Mouse (Mus musculus) neural tube, embryonic 13.5 days (tissue): ENCODE measurements at regions not wholly inside any gene's neighbourhood (a gene's known extent, or its start where the extent isn't known, plus 50 kb on each side); places are given as distances from the start of the nearest gene placed in this dataset.

Experiments used
- ATAC-seq: fragments of 200-750 bp; cut with Nextera tagmentation; 2 replicates; pipeline ENCODE4 v1.8.0; 2017; ENCODE audit warnings: low read depth, mild to moderate bottlenecking, moderate TSS enrichment, moderate library complexity
- H3K27ac ChIP-seq: fragments of 300-500 bp; sonication (generic); replicated peaks from 2 replicates; pipeline ENCODE4 v1.5.1; 2015; ENCODE audit warnings: moderate library complexity, mild to moderate bottlenecking, inconsistent platforms
- H3K27me3 ChIP-seq: fragments of 300-500 bp; sonication (generic); 2 replicates; pipeline ENCODE4 v1.6.1; 2015; ENCODE audit warnings: mild to moderate bottlenecking, inconsistent platforms
- H3K36me3 ChIP-seq: fragments of 300-500 bp; sonication (generic); 2 replicates; pipeline ENCODE4 v1.6.1; 2015; ENCODE audit warnings: mild to moderate bottlenecking, inconsistent platforms
- H3K4me1 ChIP-seq: fragments of 300-500 bp; sonication (generic); replicated peaks from 2 replicates; pipeline ENCODE4 v1.6.1; 2015; ENCODE audit warnings: inconsistent platforms
- H3K4me2 ChIP-seq: fragments of 300-500 bp; sonication (generic); 2 replicates; pipeline ENCODE4 v1.6.1; 2015; ENCODE audit warnings: inconsistent platforms, mild to moderate bottlenecking, moderate library complexity
- H3K4me3 ChIP-seq: fragments of 300-500 bp; sonication (generic); 2 replicates; pipeline ENCODE4 v1.5.1; 2015; ENCODE audit warnings: mild to moderate bottlenecking, inconsistent platforms
- H3K9ac ChIP-seq: fragments of 300-500 bp; sonication (generic); 2 replicates; pipeline ENCODE4 v1.6.1; 2015; ENCODE audit warnings: moderate library complexity, mild to moderate bottlenecking, inconsistent platforms
- H3K9me3 ChIP-seq: fragments of 300-500 bp; sonication (generic); 2 replicates; pipeline ENCODE4 v1.6.1; 2016; ENCODE audit warnings: inconsistent platforms
- WGBS: fragments of 180-500 bp; shearing (Covaris S2); methylation state at CpG from one replicate; pipeline ENCODE4 v1.1.7; 2015; 5-methylcytosine and 5-hydroxymethylcytosine counted together

DNA sequence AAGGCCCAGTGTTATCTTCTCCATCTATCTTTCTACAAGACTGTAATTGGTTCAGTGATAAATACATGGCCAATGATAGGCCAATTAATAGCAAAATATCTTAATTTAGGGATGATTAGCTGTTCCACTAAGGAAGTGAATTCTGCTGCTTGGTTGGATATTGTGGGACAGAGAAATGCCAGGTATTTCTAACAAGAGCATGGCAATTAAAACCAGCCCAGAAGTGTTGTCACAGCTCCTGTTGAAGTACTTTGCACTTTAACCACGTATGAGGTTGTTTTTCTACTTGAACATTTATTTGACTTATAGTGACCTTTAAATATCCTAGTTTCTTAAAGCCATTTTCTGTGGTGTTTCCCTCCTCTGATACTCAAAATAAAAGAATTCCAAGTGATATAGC, 65.7 kb upstream of the Acsl4 start:
- H3K9me3 ChIP-seq, result no peaks in the 10 kb centered on the region
- no peak overlapping the region for H3K4me2 ChIP-seq
- ATAC-seq, result no peak
- no peak overlapping the region for H3K4me3 ChIP-seq
- peaks cover 13% of the 10 kb centered on the region; the same call in 1 of the 2 replicates for H3K27me3 ChIP-seq
- 62% methylated on average over 1 of the region's 1 CpGs for WGBS
- H3K9ac ChIP-seq, result no peak overlapping the region
- no peak overlapping the region for H3K27ac ChIP-seq
- no peaks in the 10 kb centered on the region for H3K36me3 ChIP-seq
- H3K4me1 ChIP-seq, result no peaks in the 10 kb centered on the region

DNA sequence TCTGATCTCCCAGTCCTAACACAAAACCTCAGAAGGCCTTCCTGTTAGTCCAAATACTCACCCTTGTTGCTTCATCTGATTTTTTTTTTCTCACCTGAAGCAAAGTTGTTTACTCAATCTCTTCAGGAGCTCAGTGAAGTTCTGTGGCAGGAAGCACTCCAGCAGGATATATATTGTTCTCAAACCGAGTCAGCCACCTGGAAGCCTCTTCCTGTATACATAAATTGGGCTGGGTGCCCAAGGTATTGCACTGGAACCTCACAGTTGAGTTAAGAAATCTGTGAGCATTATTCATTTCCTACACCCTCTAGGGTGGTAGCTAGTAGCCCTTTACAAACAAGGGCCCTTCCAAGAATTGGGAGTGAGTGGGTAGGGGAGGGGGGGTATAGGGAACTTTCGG, 73.8 kb upstream of the Acsl4 start:
- H3K4me2 ChIP-seq, result no peak overlapping the region
- H3K27me3 ChIP-seq, result peaks cover 27% of the 10 kb centered on the region
- H3K9me3 ChIP-seq, result no peaks in the 10 kb centered on the region
- WGBS, result 60% methylated on average over 2 of the region's 2 CpGs
- H3K4me1 ChIP-seq, result no peaks in the 10 kb centered on the region
- H3K36me3 ChIP-seq, result no peaks in the 10 kb centered on the region
- no peak for ATAC-seq
- H3K9ac ChIP-seq, result no peak overlapping the region
- no peak overlapping the region for H3K27ac ChIP-seq
- no peak overlapping the region for H3K4me3 ChIP-seq

DNA sequence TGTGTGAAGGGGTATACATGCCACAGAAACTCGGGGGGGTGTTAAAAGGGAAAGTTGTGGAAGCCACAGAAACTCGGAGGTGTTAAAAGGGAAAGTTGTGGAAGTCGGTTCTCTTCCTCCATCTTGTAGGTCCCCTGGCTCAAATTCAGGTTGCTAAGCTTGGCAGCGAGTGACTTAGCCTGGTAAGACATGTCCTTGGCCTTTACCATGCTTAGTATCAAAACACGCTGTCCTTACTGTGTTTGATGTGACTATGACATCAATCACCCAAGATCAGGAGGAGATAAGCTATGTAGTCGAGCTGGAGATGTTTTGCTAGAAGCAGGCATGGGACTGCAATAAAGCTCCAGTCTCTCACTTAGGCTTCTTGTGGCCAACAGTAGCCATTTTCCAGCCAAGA, 74.4 kb upstream of the Acsl4 start:
- no peaks in the 10 kb centered on the region for H3K4me1 ChIP-seq
- ATAC-seq, result no peak
- H3K9ac ChIP-seq, result no peak overlapping the region
- H3K36me3 ChIP-seq, result no peaks in the 10 kb centered on the region
- WGBS, result 79% methylated on average over 6 of the region's 6 CpGs
- H3K27me3 ChIP-seq, result peaks cover 27% of the 10 kb centered on the region
- no peaks in the 10 kb centered on the region for H3K9me3 ChIP-seq
- H3K4me3 ChIP-seq, result no peak overlapping the region
- H3K27ac ChIP-seq, result no peak overlapping the region
- no peak overlapping the region for H3K4me2 ChIP-seq

DNA sequence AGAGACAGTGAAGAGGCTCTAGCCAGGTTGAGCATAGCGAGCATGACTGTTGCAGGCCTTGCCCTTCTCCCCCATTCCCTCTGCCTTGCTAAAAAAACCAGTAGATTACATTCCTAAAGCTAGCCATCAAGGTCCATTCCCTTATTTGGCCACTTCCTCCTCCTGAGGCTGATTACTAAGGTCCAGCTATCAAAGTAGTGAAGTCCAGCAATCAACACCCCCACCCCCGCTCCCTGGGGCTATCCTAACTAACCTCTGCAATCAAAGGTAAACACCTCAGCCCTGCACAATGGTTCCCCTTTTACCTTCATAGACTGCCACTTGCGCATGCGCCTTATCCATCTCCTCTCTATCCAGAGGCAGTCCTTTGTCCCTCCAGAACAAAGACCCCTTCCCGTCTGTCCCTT, 77.5 kb upstream of the Acsl4 start:
- Histone ChIP-seq H3K9me3 (no peaks in the 10 kb centered on the region), H3K4me1 (no peaks in the 10 kb centered on the region), H3K4me2 (no peak overlapping the region), H3K27ac (no peak overlapping the region), H3K27me3 (peaks cover 29% of the 10 kb centered on the region), H3K4me3 (no peak overlapping the region), H3K36me3 (no peaks in the 10 kb centered on the region), H3K9ac (no peak overlapping the region)
- ATAC-seq, result no peak
- WGBS, result 25% methylated on average over 5 of the region's 5 CpGs

DNA sequence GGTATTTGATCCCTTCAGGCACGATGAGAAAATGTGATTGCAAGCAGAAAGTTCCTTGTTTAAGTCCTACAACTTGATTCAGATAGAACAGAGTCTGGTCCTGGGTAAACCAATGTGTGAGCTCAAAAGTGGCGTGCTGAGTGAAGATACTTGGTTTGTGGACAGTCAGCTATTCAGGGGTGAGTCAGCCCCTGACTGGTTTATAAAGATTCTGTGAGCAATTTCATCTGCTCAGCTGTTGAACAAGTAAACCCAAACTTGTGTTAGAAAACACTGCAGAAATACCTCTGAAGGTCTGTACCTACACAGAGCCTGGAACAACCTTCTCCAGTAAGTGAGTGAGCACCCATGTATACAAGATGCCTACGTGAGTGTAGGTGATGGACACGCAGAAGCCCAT, 78.1 kb upstream of the Acsl4 start:
- H3K4me1 ChIP-seq, result no peaks in the 10 kb centered on the region
- no peak overlapping the region for H3K27ac ChIP-seq
- H3K4me3 ChIP-seq, result no peak overlapping the region
- no peaks in the 10 kb centered on the region for H3K36me3 ChIP-seq
- ATAC-seq, result no peak
- H3K9me3 ChIP-seq, result no peaks in the 10 kb centered on the region
- H3K27me3 ChIP-seq, result peaks cover 23% of the 10 kb centered on the region
- H3K4me2 ChIP-seq, result no peak overlapping the region
- WGBS, result 35% methylated on average over 4 of the region's 4 CpGs
- no peak overlapping the region for H3K9ac ChIP-seq

DNA sequence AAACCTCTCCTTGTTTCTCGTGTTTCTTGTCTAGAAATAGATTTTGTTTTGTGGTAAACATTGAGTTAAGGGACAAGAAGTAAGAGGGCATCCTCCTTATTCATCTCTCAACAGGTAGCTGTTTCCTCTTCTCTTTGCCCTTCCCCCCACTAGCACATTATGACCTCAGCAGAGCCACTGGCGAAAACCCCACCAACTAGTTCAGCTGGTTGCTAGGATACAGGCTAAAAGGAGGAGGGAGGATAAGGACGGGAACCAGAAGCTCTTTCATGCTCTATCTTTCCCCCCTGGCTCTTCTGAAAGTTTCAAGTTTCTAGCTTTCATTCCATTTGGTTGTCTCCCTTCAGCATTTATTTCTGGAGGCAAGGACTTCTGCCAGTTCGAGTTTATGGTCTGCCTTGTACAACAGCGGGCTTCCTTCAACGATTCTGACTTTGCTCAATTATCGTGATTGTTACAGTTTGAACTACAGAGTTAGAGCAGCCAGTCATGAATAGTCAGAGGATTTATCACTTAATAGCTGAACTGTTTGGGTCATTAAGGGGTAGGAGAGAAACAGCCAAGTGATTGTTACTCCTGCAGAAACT, 78.8 kb upstream of the Acsl4 start:
- no peak overlapping the region for H3K27ac ChIP-seq
- 17% methylated on average over 7 of the region's 7 CpGs for WGBS
- H3K9me3 ChIP-seq, result no peaks in the 10 kb centered on the region

DNA sequence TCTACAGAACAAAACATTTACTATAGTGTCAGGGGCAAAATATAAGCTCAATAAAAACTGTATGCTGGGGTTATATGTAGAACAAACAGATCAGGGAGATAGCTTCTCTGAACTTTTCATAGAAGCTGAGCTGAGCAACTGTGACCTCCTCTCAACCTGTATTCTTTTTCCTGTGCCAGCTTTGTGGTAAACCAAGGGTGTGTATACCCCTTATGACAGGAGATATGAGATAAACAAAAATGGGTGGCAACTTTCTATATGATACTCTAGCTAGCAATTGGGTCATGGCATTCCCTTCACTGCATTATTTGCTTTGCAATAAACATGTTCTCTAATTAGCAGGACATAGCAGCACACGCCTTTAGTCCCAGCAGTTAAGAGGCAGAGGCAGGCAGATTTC, 79.7 kb upstream of the Acsl4 start:
- 84% methylated on average over 1 of the region's 1 CpGs for WGBS
- no peak overlapping the region for H3K27ac ChIP-seq

More for the DNA sequence above, 78.8 kb upstream of the Acsl4 start:
- Histone ChIP-seq H3K9ac (no peak overlapping the region), H3K4me3 (no peak overlapping the region), H3K36me3 (no peaks in the 10 kb centered on the region), H3K4me2 (no peak overlapping the region), H3K27me3 (peaks cover 24% of the 10 kb centered on the region), H3K4me1 (no peaks in the 10 kb centered on the region)
- ATAC-seq, result no peak; the same call in 1 of the 2 replicates

DNA sequence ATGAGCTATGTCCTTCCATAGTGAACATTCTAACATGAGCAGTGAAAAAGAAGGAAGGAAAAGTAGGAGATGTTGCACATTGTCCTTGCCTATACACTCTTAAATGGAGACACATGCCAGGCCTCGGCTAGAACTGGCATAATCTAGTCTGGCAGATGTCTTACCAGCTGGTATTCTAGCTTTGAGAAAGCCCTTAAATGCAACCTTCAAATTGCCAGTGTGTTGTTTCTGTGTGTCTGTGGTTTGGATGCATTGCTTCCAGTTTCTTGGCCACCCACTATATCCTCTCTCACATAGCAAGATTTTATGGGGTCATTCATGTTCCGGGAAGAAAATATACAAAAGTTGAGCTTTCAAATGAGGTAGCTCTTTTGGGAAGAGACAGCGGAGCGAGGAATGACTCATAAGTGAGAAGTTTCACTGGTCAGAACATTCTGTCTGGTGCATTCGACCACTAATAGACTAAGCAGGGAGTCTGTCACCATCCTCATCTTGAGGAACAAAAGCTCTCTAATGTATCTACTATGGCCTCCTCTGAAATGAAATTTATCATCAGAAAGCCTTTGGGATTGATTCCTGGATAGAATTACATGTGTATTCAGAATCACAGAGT, 91.0 kb upstream of the Acsl4 start:
- H3K36me3 ChIP-seq, result no peaks in the 10 kb centered on the region
- WGBS, result 87% methylated on average over 5 of the region's 5 CpGs
- no peaks in the 10 kb centered on the region for H3K4me1 ChIP-seq
- H3K9me3 ChIP-seq, result no peaks in the 10 kb centered on the region
- H3K4me3 ChIP-seq, result no peak overlapping the region
- no peak overlapping the region for H3K4me2 ChIP-seq
- H3K27ac ChIP-seq, result no peak overlapping the region
- no peak for ATAC-seq
- peaks cover 28% of the 10 kb centered on the region for H3K27me3 ChIP-seq
- no peak overlapping the region for H3K9ac ChIP-seq

More for the DNA sequence above, 79.7 kb upstream of the Acsl4 start:
- Histone ChIP-seq H3K9me3 (no peaks in the 10 kb centered on the region), H3K4me1 (no peaks in the 10 kb centered on the region), H3K4me2 (no peak overlapping the region), H3K9ac (no peak overlapping the region), H3K36me3 (no peaks in the 10 kb centered on the region), H3K4me3 (no peak overlapping the region), H3K27me3 (peaks cover 20% of the 10 kb centered on the region)
- ATAC-seq, result no peak

DNA sequence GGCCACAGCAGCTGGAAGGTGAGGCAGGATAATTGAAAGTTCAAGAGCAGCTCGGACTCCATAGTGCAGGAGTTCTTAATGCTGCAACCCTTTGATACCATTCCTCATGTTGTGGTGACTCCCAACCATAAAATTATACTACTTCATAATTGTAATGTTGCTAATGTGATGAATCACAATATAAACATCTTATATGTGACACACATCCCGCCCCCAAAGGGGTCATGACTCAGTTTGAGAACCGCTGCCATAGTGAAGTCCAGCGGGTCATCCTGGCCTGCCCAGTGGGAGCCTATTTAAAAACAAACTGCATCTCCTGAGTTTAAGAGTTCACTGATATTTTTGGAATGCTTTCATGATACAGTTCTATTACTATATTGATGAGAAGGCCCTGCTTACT, 97.7 kb upstream of the Acsl4 start:
- no peaks in the 10 kb centered on the region for H3K36me3 ChIP-seq
- 77% methylated on average over 4 of the region's 4 CpGs for WGBS
- H3K9me3 ChIP-seq, result no peaks in the 10 kb centered on the region
- H3K4me2 ChIP-seq, result no peak overlapping the region
- no peak overlapping the region for H3K27ac ChIP-seq
- peaks cover 23% of the 10 kb centered on the region for H3K27me3 ChIP-seq
- no peaks in the 10 kb centered on the region for H3K4me1 ChIP-seq
- no peak overlapping the region for H3K4me3 ChIP-seq
- no peak overlapping the region for H3K9ac ChIP-seq
- ATAC-seq, result no peak

DNA sequence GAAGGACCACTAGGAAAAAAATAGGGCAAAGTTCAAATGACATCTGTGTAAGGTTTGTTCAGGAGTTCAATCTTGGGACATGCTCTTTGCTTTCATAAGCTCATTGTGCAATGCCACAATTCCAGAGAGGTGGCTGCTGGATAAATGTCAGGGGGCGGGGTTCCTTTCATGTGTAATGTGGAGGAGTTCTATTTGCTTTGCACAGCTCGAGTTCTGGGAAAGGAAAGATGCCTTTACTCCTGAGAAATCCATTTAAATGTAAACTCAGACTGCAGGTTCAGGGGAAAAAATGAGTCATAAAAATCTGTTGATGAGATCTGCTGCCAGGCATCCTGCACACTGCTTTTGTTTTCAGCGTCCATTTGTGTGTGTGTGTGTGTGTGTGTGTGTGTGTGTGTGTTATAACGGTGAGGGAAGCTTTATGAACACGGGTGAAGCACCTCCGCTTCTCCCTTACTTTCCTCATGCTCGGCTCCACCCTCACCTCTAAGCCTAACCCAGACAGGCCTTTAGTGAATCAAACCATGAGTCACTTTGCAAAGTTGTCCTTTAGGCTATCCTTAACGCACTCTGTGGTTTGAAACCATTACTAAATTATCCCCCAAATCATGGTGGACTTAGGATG, 99.9 kb upstream of the Acsl4 start:
- Histone ChIP-seq H3K4me2 (no peak overlapping the region), H3K27me3 (peaks cover 14% of the 10 kb centered on the region), H3K9me3 (no peaks in the 10 kb centered on the region), H3K4me3 (no peak overlapping the region), H3K27ac (no peak overlapping the region), H3K4me1 (no peaks in the 10 kb centered on the region), H3K36me3 (no peaks in the 10 kb centered on the region), H3K9ac (no peak overlapping the region)
- WGBS, result 67% methylated on average over 8 of the region's 8 CpGs
- ATAC-seq, result no peak

DNA sequence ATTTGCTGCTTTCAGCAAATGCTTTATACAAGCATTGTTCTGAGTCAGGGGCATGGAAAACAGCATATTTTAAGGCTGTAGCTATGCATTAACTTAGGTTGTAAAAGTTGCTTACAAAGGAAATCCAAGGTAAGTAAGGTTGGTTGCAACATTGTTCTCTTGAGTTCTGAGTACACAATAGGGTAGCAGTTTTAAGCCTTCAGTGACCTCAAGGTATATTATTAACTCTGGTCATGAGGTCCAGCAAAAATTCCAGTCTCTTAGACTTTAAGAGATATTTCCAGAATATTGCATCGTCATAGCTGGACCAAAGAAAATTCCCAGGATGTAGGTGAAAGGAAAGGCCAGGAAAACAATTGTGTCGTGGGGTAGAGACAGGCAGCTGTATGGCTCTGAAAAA, 110.8 kb upstream of the Acsl4 start:
- H3K4me1 ChIP-seq, result no peaks in the 10 kb centered on the region
- no peaks in the 10 kb centered on the region for H3K9me3 ChIP-seq
- H3K27ac ChIP-seq, result no peak overlapping the region
- ATAC-seq, result no peak
- WGBS, result 86% methylated on average over 2 of the region's 2 CpGs
- no peak overlapping the region for H3K4me3 ChIP-seq
- peaks cover 20% of the 10 kb centered on the region for H3K27me3 ChIP-seq
- no peak overlapping the region for H3K9ac ChIP-seq
- H3K36me3 ChIP-seq, result no peaks in the 10 kb centered on the region
- no peak overlapping the region for H3K4me2 ChIP-seq

DNA sequence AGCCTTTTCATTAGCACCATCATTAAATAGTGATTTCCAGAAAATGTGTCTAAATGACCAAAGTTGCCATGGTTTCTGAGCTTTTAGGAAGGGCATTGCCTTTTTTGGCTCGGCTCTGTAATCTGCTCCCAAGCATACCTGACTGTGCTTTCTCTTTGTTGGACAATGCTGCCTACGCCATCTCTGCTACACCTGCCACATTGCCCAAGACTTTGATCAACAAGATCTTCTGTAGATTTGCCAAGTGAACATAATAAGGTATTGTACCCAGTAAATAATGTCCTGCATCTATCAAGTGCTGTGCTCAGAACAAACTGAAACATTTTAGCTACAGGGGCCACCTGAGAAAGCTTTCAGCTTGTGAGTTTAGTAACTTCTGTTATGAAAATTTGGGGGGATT, 114.6 kb upstream of the Acsl4 start:
- no peak overlapping the region for H3K4me3 ChIP-seq
- no peaks in the 10 kb centered on the region for H3K9me3 ChIP-seq
- no peaks in the 10 kb centered on the region for H3K36me3 ChIP-seq
- H3K4me1 ChIP-seq, result no peaks in the 10 kb centered on the region
- H3K27me3 ChIP-seq, result peaks cover 12% of the 10 kb centered on the region
- no peak for ATAC-seq
- 71% methylated on average over 2 of the region's 2 CpGs for WGBS
- no peak overlapping the region for H3K27ac ChIP-seq
- no peak overlapping the region for H3K9ac ChIP-seq
- H3K4me2 ChIP-seq, result no peak overlapping the region

DNA sequence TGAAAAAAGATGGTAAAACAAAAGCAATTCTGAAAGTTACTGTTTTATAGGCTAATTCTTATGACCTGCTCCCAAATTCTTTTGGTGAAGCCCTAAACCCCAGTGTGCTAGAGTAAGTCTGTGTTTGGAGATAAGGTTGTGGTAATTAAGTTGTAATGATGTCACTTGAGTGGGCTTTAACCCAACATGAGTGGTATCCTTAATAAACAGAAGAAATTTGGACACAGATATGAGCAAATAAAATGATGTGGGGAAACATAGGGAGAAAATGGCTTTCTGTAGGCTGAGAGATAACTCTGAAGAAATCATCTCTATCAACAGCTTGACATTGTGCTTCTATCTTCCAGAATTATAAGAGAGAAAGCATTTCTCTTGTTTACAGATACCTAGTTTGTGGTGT, 117.1 kb upstream of the Acsl4 start:
- Histone ChIP-seq H3K27me3 (peaks cover 11% of the 10 kb centered on the region), H3K4me1 (no peaks in the 10 kb centered on the region), H3K4me3 (no peak overlapping the region), H3K4me2 (no peak overlapping the region), H3K9me3 (no peaks in the 10 kb centered on the region), H3K36me3 (no peaks in the 10 kb centered on the region), H3K9ac (no peak overlapping the region), H3K27ac (no peak overlapping the region)
- ATAC-seq, result no peak
